Mouse (Mus musculus): ENCODE measurements around the gene Gm44973. TPM values are rescaled to one million over a fixed set of nuclear protein-coding genes. Genes with fewer than 3 reads are reported as not detected.

Gene Gm44973
- polyA plus RNA-seq (2012; rRNA removed), result 0.10 TPM in 1 of 2 replicates, not detected in the other

DNA sequence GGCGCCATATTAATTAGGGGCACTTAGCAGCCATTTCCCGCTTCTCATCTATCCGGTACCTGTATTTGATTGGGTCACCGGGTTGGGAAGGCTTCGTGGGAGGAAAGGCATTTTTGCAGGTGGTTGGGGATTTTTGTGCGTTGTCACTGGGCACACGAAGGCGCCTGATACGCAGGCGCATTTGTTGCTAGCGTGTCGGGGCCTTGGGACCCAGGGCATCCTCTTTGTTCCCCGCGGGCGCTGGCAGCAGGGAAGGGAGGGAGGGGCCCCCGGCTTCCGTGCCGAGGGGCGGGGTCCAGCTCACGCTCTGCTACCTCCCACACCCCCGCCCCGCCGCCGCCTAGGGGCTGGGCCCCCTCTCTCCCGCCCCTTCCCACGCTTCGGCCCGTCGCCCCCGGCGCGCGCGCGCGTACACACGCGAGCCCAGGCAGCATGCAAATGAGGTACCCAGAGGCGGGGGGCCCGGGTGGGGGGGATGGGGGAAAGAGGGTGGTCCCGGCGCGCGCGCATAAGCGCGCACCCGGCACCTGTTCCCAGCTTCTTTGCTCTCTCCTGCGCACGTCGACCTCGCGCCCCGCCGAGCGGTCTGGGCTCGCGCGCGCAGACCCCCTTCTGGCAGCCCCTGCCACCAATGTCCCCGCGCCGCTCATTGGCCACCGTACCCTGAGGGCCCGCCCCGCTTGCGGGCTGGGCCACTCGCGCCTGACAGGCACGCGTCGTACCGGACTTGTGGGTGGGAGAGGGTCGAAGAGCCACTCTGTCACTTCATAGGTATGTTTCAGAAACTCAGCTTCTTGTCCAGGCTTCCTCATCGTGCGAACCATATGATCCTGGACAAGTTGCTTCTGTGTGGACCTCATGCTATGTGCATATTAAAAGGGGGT is at the start of gene Gm44973:
Gm44973 (plus strand) TSS at position 379 of the 884 bp plus-strand sequence.

DNA sequence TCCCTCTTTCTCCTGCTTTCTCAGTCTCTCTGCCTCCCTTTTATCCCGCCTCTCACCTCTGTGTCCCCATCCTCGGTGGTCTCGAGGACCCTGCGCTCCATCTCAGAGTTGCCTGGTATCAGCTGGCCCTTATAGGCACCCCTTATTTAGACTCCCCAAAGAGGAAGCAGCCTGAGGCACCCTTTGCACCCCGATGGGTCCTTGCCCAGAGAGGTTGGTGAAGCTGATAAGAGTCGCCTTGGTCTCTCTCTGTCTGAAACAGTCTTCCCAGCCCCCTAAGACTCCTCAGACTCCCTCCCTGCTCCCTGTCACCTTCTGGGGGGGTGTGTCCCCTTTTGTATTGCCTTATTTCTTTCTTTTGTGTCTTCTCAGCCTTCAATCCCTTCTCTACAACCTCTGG is 44.2 kb upstream of the Gm44973 start, which contains the start of gene Sbk3:
Sbk3 (minus strand) TSS at position 101 of the 400 bp plus-strand sequence.

DNA sequence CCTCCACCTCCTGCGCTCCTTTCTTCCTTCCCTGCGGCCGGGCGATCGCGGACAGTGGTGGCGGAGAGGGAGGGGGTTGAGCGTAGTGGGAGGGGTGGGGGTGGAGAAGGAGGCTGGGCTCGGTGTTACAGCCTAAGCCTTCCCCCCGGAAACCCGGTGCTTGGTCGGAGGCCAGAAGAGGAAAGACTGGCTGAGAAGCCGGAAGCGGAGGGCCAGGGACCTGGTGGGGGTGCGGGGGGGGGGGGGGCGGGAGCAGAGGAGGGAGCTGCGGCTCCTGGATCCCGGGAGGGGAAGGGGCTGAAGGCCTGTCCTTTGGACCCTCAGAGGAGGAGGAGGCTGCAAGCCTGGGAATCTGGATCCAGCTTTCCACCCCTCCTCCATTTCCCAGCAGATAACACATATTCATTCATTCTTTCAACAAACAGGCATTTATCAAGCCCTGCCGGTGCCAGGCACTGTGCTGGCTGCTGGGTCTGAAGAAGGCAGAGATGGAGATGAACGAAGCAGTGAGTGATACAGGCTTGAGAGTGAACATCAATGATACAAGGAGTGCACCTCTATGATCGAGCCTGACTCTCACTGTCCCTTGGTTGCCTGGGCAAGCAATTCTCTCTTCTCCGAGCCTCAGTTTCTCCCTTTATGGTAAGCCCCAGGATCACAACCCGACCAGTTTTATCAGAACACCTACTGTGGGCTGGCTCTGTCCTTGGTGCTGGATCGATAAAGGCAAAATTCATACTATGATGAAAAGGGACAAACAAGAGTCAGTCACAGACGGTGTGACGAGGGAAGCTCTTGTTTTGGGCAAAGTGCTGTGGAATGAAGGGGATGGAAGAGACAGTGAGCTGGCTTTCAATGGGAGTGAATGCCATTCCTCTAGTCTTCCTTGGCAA is 19.0 kb upstream of the Gm44973 start, which contains the start of gene Zfp579:
Zfp579 (minus strand) TSS at position 156 of the 893 bp plus-strand sequence.

DNA sequence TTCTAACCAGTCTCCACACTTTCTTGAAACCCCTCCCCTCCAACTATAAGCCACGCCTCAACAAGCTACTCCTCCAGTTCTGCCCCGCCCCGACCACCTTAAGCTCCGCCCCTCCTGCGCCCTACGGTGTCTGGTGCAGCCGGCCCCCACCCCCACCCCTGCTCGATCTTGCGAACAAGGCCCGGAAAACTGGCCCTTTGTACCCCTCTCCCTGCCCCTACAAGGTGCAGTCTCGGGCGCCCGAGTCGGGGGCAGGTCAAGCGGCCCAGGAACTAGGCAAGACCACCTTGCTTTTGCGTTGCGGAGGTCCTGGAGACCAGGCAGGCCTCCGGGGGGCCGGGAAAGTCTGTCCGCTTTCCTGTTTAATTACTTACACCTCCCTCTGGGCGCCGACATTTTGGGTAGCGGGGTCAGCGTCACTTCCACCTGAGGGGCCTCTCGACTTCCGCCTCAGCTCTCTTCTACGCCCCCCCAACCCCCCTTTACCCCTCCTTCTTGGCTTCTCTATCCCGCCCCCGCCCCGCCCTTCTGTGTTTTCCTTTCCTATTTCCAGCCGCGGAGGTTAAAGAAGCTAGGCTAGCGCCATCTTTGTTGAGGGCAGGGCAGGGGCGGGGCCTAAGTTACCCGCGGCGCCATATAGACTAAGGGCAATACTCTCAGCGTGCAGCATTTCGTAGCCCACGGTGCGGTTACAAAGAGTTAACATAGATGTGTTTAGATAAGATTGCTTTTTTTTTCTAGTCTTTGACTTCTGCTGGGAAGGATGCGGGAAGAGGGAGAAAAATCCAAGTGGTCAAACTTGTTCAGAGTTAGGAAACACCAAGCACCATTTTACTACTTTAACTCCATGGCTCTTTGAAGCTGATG is 812 bp upstream of the Gm44973 start, which contains the start of the genes Zfp524 and Fiz1:
Zfp524 (plus strand) TSS at position 165 of the 867 bp plus-strand sequence.
Fiz1 (minus strand) TSS at position 447 of the 867 bp plus-strand sequence.

DNA sequence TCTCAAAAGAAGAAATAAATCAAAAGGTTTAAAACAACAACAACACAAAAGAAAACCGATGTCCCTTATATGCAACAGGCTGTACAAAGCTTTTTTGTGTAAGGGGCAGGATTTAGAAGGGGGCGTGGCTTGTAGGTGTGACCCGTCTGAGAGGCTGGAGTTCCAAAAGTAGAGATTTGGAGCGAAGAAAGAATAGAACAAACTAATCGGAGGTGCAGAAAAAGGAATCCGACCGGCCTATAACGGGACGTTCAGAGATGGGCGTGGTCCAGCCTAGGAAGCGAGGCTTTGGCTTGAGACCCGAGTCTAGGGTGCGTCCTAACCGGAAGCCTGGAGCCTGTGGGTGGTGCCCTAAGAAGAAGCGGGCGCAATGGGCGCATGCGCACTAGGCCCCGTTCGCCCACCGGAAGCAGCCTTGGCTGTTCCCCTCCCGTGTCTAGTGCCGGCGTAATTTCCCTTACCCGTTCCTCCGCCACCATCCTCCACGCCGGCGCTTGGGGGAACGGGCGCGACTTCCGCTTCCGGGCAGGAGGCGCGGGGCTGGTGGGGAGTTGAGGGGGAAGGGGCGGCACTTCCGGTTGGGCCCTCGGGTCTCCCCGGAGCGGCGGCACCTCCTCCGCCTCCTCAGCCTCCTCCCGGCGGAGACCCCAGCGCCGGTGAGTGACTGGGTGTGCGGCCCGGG is 4.8 kb downstream of the Gm44973 start, which contains the start of the genes Zfp865 and Ccdc106:
Zfp865 (plus strand) TSS at position 377 of the 682 bp plus-strand sequence.
Ccdc106 (plus strand) TSS at position 554 of the 682 bp plus-strand sequence.

DNA sequence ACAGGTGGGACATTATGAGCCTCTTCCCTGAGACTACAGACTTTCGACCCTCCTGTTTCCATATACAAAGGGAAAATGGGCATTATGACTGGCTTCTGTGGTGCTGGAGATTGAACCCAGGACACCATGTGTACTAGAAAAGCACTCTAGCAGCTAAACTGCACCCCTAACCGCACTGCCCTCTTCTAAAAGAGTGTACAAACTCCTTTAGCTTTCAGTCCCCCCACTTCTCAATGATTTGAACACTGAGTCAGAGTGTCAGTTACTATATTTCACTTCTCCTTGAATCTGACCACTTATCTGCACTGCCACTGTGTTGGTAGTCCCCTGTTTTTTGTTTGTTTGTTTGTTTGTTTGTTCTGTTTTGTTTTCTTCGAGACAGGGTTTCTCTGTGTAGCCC is 18.5 kb downstream of the Gm44973 start, which contains the start of gene 4632433K11Rik:
4632433K11Rik (plus strand) TSS at position 301 of the 400 bp plus-strand sequence.

DNA sequence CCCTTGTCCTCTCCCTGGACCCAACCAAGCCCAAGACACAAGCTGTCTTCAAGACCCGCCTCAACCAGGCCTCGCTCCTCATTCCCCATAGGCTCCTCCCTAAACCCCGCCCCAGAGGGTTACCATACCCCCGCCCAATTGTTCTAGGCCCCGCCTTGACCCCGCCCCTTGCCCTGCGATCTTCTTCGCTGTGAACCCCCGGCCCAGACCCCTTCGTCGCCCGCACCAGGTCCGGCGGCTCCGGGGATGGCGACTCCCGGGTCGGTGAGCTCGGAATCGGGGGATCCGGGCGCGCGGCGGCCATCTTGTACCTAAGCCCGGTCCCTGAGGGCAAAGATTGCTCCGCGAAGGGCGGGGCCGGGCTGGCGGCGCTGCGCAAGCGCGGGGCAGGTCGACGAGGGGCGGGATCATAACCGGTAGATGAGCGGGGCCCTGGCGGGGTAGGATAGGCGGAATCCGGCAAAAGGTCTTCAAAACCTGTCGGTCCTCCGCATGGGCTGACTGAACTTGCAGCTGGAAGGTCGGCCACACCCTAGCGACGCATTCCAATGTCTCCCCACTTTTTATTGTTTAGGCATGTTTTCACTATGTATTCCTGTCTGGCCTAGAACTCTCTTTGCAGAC is 22.9 kb downstream of the Gm44973 start, which contains the start of gene Zfp784:
Zfp784 (minus strand) TSS at position 338 of the 624 bp plus-strand sequence.

DNA sequence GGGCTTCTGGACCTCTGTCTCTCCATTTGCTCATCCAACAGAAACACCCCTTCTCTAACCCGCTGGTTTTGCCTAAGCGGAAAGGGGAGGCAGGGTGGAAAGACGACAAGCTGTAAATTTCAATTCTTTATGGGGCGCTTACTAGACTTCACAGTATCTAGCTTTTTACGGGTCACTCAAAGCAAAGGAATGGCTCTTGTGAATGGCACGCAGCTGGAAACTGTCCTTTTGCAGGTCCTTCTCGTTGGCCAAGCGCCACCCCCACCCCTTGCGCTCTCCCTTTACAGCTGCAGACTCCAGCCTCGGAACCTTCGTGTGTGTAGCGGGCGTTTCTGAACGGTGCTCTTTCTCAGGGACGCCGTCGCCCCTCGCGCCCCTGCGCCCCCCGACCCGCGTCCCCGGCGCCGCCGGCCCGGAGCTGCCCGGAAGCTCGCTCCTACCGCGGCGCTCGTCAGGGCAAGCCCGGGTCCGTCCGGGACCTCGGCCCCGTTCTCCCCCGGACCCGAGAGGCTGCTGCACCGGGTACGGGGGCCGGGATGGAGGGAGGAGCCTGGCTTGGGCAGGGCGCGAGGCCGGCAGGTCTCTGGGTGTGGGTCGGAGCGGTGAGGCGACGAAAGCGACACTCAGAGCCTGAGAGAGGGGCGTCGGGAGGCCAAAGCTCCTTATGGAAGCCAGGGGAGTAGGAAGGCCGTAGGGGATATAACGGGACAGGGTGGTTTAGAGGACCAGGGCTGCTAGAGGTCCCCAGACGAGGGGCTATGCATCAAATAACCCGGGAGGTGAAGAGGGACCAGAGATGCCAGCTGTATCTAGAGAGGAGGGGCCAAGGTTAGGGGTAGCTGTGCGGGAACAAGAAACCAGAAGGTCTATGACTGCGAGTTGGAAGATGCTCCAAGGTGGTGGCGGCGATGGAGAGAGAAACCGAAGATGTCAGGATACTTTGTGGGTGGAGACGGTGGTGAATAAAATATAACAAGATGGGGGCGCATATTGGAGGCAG is 36.2 kb downstream of the Gm44973 start, which contains the start of gene Zfp580:
Zfp580 (plus strand) TSS at position 346 of the 1,000 bp plus-strand sequence.

DNA sequence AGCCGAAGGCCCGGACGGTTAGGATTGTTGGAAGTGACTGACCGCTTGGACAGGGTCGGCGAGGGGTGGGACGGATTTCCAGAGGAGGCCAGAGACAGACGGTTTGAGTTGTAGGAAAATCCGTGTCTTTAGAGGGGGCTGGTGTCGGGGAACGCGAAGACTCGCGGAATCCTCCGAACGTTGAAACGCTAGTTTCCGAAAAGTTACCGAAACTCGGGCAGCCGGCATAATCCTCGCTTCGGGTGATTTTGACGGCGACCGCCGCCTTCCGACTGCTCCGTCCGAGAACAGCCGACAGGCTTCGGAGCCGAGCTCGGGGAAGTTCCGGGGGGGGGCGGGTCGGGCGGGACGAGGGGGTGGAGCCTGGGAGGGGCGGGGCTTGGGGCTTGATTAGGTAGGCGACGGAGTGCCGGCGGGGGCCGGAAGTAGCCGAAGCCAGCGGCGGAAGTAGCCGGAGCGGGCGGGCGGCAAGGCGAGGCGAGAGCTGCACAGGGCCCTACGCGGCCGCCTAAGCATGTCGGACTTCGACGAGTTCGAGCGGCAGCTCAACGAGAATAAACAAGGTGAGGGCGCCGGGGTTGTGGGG is 46.6 kb downstream of the Gm44973 start, which contains the start of gene U2af2:
U2af2 (plus strand) TSS at position 370 of the 586 bp plus-strand sequence.

DNA sequence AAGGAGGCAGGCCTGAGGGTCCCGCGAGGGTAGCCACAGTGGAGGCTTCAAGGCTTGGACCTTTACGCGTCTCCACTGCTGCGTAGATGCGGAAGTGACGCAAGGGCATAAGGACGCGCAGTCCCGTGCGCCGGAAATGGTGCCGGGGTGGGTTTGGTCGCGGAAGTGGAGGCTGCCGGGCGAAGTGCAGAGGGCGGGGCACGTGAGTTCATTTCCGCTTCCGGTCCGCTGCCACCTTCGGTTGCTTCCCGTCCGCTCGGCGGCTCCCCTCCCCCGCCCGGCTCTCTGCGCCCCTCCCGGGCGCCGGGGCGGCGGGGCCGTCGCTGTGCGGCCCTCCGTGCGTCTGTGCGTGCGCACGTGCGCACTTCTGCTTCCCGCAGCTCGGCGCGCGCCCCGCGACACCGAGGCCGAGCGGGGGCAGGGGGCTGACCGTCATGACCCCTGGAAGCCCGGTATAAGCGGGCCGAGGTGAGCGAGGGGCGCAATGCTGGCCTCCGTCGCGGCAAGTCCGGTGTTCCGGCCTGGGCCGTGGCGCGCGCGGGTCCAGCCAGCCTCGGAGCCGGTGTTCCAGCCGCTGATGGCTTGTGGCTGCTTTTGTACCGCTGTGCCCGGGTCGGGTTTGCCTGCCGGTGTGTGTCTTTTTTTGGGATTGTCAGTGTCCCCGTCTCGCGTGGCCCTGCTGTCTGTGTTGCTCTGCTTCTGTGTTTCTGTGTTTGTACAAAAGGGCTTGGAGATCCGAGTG is 64.9 kb downstream of the Gm44973 start, which contains the start of gene Epn1:
Epn1 (plus strand) TSS at position 226 of the 742 bp plus-strand sequence.

Other genes with a start within 250 kb of the Gm44973 start
- 0.01 TPM in 1 of 2 replicates, not detected in the other for gene Fam71e2, start 244.2 kb upstream of the Gm44973 start, polyA plus RNA-seq (2012; rRNA removed)
- gene Il11, start 232.6 kb upstream of the Gm44973 start, polyA plus RNA-seq (2012; rRNA removed), result 0.02 and 0.13 TPM in 2 replicates
- gene Tmem190, start 232.6 kb upstream of the Gm44973 start, polyA plus RNA-seq (2012; rRNA removed), result not detected in 2 replicates
- gene Tmem238, start 225.8 kb upstream of the Gm44973 start, polyA plus RNA-seq (2012; rRNA removed), result 11.3 and 11.9 TPM in 2 replicates
- gene Rpl28, start 222.6 kb upstream of the Gm44973 start, polyA plus RNA-seq (2012; rRNA removed), result 244 and 284 TPM in 2 replicates
- 252 and 281 TPM in 2 replicates for gene Ube2s, start 202.9 kb upstream of the Gm44973 start, polyA plus RNA-seq (2012; rRNA removed)
- gene Shisa7, start 170.8 kb upstream of the Gm44973 start, polyA plus RNA-seq (2012; rRNA removed), result 0.08 and 0.18 TPM in 2 replicates
- gene Isoc2b, start 145.2 kb upstream of the Gm44973 start, polyA plus RNA-seq (2012; rRNA removed), result 5.7 and 6.4 TPM in 2 replicates
- gene Isoc2a, start 138.3 kb upstream of the Gm44973 start, polyA plus RNA-seq (2012; rRNA removed), result 29.3 and 33.2 TPM in 2 replicates
- 0.03 and 0.05 TPM in 2 replicates for gene Gm36210, start 109.0 kb upstream of the Gm44973 start, polyA plus RNA-seq (2012; rRNA removed)
- gene Zfp628, start 100.3 kb upstream of the Gm44973 start, polyA plus RNA-seq (2012; rRNA removed), result 2.1 and 2.5 TPM in 2 replicates
- gene Nat14, start 93.5 kb upstream of the Gm44973 start, polyA plus RNA-seq (2012; rRNA removed), result 0.61 and 0.77 TPM in 2 replicates
- 0.25 and 0.30 TPM in 2 replicates for gene Ssc5d, start 89.7 kb upstream of the Gm44973 start, polyA plus RNA-seq (2012; rRNA removed)
- 0.06 TPM in 1 of 2 replicates, not detected in the other for gene Sbk2, start 51.1 kb upstream of the Gm44973 start, polyA plus RNA-seq (2012; rRNA removed)
- 0.01 TPM in 2 replicates for gene Sbk3, start 44.3 kb upstream of the Gm44973 start, polyA plus RNA-seq (2012; rRNA removed)
- 8.2 and 11.4 TPM in 2 replicates for gene Zfp579, start 19.3 kb upstream of the Gm44973 start, polyA plus RNA-seq (2012; rRNA removed)
- gene Zfp524, start 1.1 kb upstream of the Gm44973 start, polyA plus RNA-seq (2012; rRNA removed), result 10.6 and 11.9 TPM in 2 replicates
- 11.8 and 13.2 TPM in 2 replicates for gene Fiz1, start 799 bp upstream of the Gm44973 start, polyA plus RNA-seq (2012; rRNA removed)
- gene Zfp865, start 4.9 kb downstream of the Gm44973 start, polyA plus RNA-seq (2012; rRNA removed), result 5.6 and 7.4 TPM in 2 replicates
- gene Ccdc106, start 5.1 kb downstream of the Gm44973 start, polyA plus RNA-seq (2012; rRNA removed), result 0.32 and 0.41 TPM in 2 replicates
- not detected in 2 replicates for gene 4632433K11Rik, start 18.6 kb downstream of the Gm44973 start, polyA plus RNA-seq (2012; rRNA removed)
- gene Zfp784, start 22.9 kb downstream of the Gm44973 start, polyA plus RNA-seq (2012; rRNA removed), result 1.6 and 1.7 TPM in 2 replicates
- 1.6 TPM in 2 replicates for gene Zfp580, start 36.0 kb downstream of the Gm44973 start, polyA plus RNA-seq (2012; rRNA removed)
- 90.0 and 99.7 TPM in 2 replicates for gene U2af2, start 46.6 kb downstream of the Gm44973 start, polyA plus RNA-seq (2012; rRNA removed)
- gene Epn1, start 64.7 kb downstream of the Gm44973 start, polyA plus RNA-seq (2012; rRNA removed), result 42.2 and 48.3 TPM in 2 replicates
- gene Rfpl4, start 101.5 kb downstream of the Gm44973 start, polyA plus RNA-seq (2012; rRNA removed), result not detected in 2 replicates
- 0.56 and 0.59 TPM in 2 replicates for gene Rasl2-9, start 110.5 kb downstream of the Gm44973 start, polyA plus RNA-seq (2012; rRNA removed)
- not detected in 2 replicates for gene Vmn1r55, start 134.2 kb downstream of the Gm44973 start, polyA plus RNA-seq (2012; rRNA removed)
- not detected in 2 replicates for gene Vmn1r56, start 181.3 kb downstream of the Gm44973 start, polyA plus RNA-seq (2012; rRNA removed)
- gene Vmn1r57, start 203.0 kb downstream of the Gm44973 start, polyA plus RNA-seq (2012; rRNA removed), result not detected in 2 replicates